Mouse (Mus musculus) ES-Bruce4 (cell line): ENCODE data around the gene Nps. TPM values are rescaled to one million over a fixed set of nuclear protein-coding genes. Genes with fewer than 3 reads are reported as not detected.

Experiments used
- H3K27ac ChIP-seq: 2 replicates; pipeline ENCODE4 v1.5.1; 2012; ENCODE audit warnings: low read length, inconsistent platforms; ENCODE audit not compliant: insufficient read depth
- H3K27me3 ChIP-seq: 2 replicates; pipeline ENCODE4 v1.6.1; 2012; ENCODE audit warnings: mild to moderate bottlenecking, low read length, inconsistent platforms; ENCODE audit not compliant: control insufficient read depth, poor library complexity, insufficient read depth, severe bottlenecking
- H3K36me3 ChIP-seq: 2 replicates; pipeline ENCODE4 v1.6.1; 2012; ENCODE audit warnings: inconsistent platforms, mild to moderate bottlenecking, low read length, moderate library complexity; ENCODE audit not compliant: control insufficient read depth, poor library complexity, insufficient read depth, severe bottlenecking
- H3K4me1 ChIP-seq: one replicate; pipeline ENCODE4 v1.8.1; 2011; ENCODE audit warnings: low read length; ENCODE audit not compliant: control insufficient read depth, insufficient read depth
- H3K4me3 ChIP-seq: 2 replicates; pipeline ENCODE4 v1.5.1; 2011; ENCODE audit warnings: low read depth, mild to moderate bottlenecking, low read length
- H3K9ac ChIP-seq: 2 replicates; pipeline ENCODE4 v1.6.1; 2012; ENCODE audit warnings: low read depth, mild to moderate bottlenecking, inconsistent platforms; ENCODE audit not compliant: poor library complexity, severe bottlenecking
- H3K9me3 ChIP-seq: replicated peaks from 2 replicates; pipeline ENCODE4 v1.6.1; 2012; ENCODE audit warnings: mild to moderate bottlenecking, low read length, inconsistent platforms; ENCODE audit not compliant: control insufficient read depth, poor library complexity, insufficient read depth, severe bottlenecking
- CTCF ChIP-seq: IDR thresholded peaks from one replicate; pipeline ENCODE4 v1.8.1; 2011; ENCODE audit warnings: low read depth, low read length
- EP300 ChIP-seq: IDR thresholded peaks from 2 replicates; pipeline ENCODE4 v1.6.1; 2011; ENCODE audit warnings: low read depth, low read length; ENCODE audit not compliant: insufficient read depth
- POLR2A ChIP-seq: IDR thresholded peaks from one replicate; pipeline ENCODE4 v1.8.1; 2011; ENCODE audit warnings: low read length; ENCODE audit not compliant: insufficient read depth
- polyA plus RNA-seq: library from polyadenylated mRNA; stranded (reverse); fragments of >200 nt; gene quantifications from 2 replicates; pipeline ENCODE4 v1.2.4, GENCODE M21; 2011; ENCODE audit warnings: low read depth; ENCODE audit not compliant: missing spikeins, insufficient read depth, insufficient read length

The Nps gene
- polyA plus RNA-seq, 1 experiment, result not detected

- TF ChIP-seq EP300, result no peak
- TF ChIP-seq CTCF, result no peak
- TF ChIP-seq POLR2A, result no peak
Observed at GRCm38 (mm10) chr7:135291646-135292236, 33.2 kb downstream of the Nps start.

GRCm38 (mm10) chr7:135294498-135294897, 36.0 kb downstream of the Nps start:
- Histone ChIP-seq H3K4me1 (no peaks in the 10 kb centered on the region), H3K27me3 (no peaks in the 10 kb centered on the region), H3K9ac (no peak overlapping the region), H3K27ac (no peak overlapping the region), H3K9me3 (no peaks in the 10 kb centered on the region), H3K4me3 (no peak overlapping the region), H3K36me3 (no peaks in the 10 kb centered on the region)
- TF ChIP-seq EP300 (no peak), POLR2A (no peak), CTCF (no peak)

More at GRCm38 (mm10) chr7:135291646-135292236, 33.2 kb downstream of the Nps start:
- no peak overlapping the region for H3K4me3 ChIP-seq
- no peaks in the 10 kb centered on the region for H3K9me3 ChIP-seq
- H3K36me3 ChIP-seq, result no peaks in the 10 kb centered on the region
- no peaks in the 10 kb centered on the region for H3K4me1 ChIP-seq
- H3K9ac ChIP-seq, result no peak overlapping the region
- no peaks in the 10 kb centered on the region for H3K27me3 ChIP-seq
- no peak overlapping the region for H3K27ac ChIP-seq

- Histone ChIP-seq H3K4me1 (no peaks in the 10 kb centered on the region), H3K27ac (no peak overlapping the region), H3K27me3 (no peaks in the 10 kb centered on the region), H3K36me3 (no peaks in the 10 kb centered on the region), H3K4me3 (no peak overlapping the region), H3K9ac (no peak overlapping the region), H3K9me3 (no peaks in the 10 kb centered on the region)
- TF ChIP-seq CTCF, result no peak
- TF ChIP-seq POLR2A, result no peak
- TF ChIP-seq EP300, result no peak
Observed at GRCm38 (mm10) chr7:135304496-135304895, 46.0 kb downstream of the Nps start.

Other genes starting within 250 kb of the Nps start
- not detected in 2 replicates for gene Foxi2, start 151.6 kb downstream of the Nps start, polyA plus RNA-seq